Mouse (Mus musculus): ENCODE results near the gene Ephb1.

GRCm38 (mm10) chr9:102371036-102371770 is 16.7 kb upstream of the Ephb1 start:
- TF ChIP-seq CTCF (conservative IDR thresholded peaks at IDR 0.05; ENCODE audit: insufficient read depth, insufficient read length, low read depth, low read length) (no peak), POLR2A (IDR thresholded peaks at IDR 0.05; ENCODE audit: low read depth, low read length) (no peak)
